Mouse (Mus musculus) forebrain, embryonic 13.5 days (tissue): ENCODE measurements around the gene Zfp1. TPM values are rescaled to one million over a fixed set of nuclear protein-coding genes. Genes with fewer than 3 reads are reported as not detected.

Source experiments
- ATAC-seq: fragments of 200-750 bp; cut with Nextera tagmentation; 2 replicates; pipeline ENCODE4 v1.8.0; 2017
- H3K27ac ChIP-seq: fragments of 300-500 bp; sonication (generic); 2 replicates; pipeline ENCODE4 v1.5.1; 2015; ENCODE audit warnings: inconsistent platforms, mild to moderate bottlenecking, moderate library complexity
- H3K27me3 ChIP-seq: fragments of 300-500 bp; sonication (generic); 2 replicates; pipeline ENCODE4 v1.6.1; 2015; ENCODE audit warnings: mild to moderate bottlenecking, inconsistent platforms
- H3K36me3 ChIP-seq: fragments of 300-500 bp; sonication (generic); 2 replicates; pipeline ENCODE4 v1.6.1; 2015; ENCODE audit warnings: mild to moderate bottlenecking, inconsistent platforms; ENCODE audit not compliant: poor library complexity, severe bottlenecking
- H3K4me1 ChIP-seq: fragments of 300-500 bp; sonication (generic); 2 replicates; pipeline ENCODE4 v1.6.1; 2015; ENCODE audit warnings: inconsistent platforms
- H3K4me2 ChIP-seq: fragments of 300-500 bp; sonication (generic); 2 replicates; pipeline ENCODE4 v1.6.1; 2015; ENCODE audit warnings: inconsistent platforms, mild to moderate bottlenecking, moderate library complexity
- H3K4me3 ChIP-seq: fragments of 300-500 bp; sonication (generic); 2 replicates; pipeline ENCODE4 v1.5.1; 2015; ENCODE audit warnings: mild to moderate bottlenecking, inconsistent platforms
- H3K9ac ChIP-seq: fragments of 300-500 bp; sonication (generic); 2 replicates; pipeline ENCODE4 v1.6.1; 2015; ENCODE audit warnings: mild to moderate bottlenecking, inconsistent platforms
- H3K9me3 ChIP-seq: fragments of 300-500 bp; sonication (generic); replicated peaks from 2 replicates; pipeline ENCODE4 v1.6.1; 2016; ENCODE audit warnings: inconsistent platforms
- WGBS: fragments of 180-500 bp; shearing (Covaris S2); methylation state at CpG from one replicate; pipeline ENCODE4 v1.1.7; 2015; 5-methylcytosine and 5-hydroxymethylcytosine counted together
- polyA plus RNA-seq: library from polyadenylated mRNA; unstranded; fragments of >200 nt; fragmentation: Nextera tagmentation; extraction: Ambion mirVana; gene quantifications from 2 replicates; pipeline ENCODE4 v1.2.1, GENCODE M21; 2015

Gene Zfp1
- polyA plus RNA-seq, 1 experiment from 2014 or later, result 27.3 TPM

- H3K4me3 ChIP-seq, result no peak overlapping the region
- H3K27me3 ChIP-seq, result no peaks in the 10 kb centered on the region
- 74% methylated on average over 11 of the region's 11 CpGs for WGBS
- no peak overlapping the region for H3K4me2 ChIP-seq
- no peaks in the 10 kb centered on the region for H3K36me3 ChIP-seq
- H3K9me3 ChIP-seq, result peaks cover 5% of the 10 kb centered on the region; the same call in 1 of the 2 replicates
- no peak overlapping the region for H3K27ac ChIP-seq
- H3K9ac ChIP-seq, result no peak overlapping the region
- no peaks in the 10 kb centered on the region for H3K4me1 ChIP-seq
- ATAC-seq, result no peak
Measured at GRCm38 (mm10) chr8:111681153-111681552, 38.0 kb downstream of the Zfp1 start.

- no peak overlapping the region for H3K4me2 ChIP-seq
- H3K36me3 ChIP-seq, result no peaks in the 10 kb centered on the region
- H3K27me3 ChIP-seq, result no peaks in the 10 kb centered on the region
- 34% methylated on average over 9 of the region's 9 CpGs for WGBS
- H3K27ac ChIP-seq, result no peak overlapping the region
- no peak for ATAC-seq
- H3K4me3 ChIP-seq, result no peak overlapping the region
- H3K4me1 ChIP-seq, result no peaks in the 10 kb centered on the region
- H3K9me3 ChIP-seq, result no peaks in the 10 kb centered on the region
- H3K9ac ChIP-seq, result no peak overlapping the region
Measured at GRCm38 (mm10) chr8:111682521-111682920, 39.3 kb downstream of the Zfp1 start.

GRCm38 (mm10) chr8:111686881-111687280 lies 43.7 kb downstream of the Zfp1 start:
- H3K4me2 ChIP-seq, result no peak overlapping the region
- 0 out of 2 replicates have a peak, but pooled peaks cover 3% of the 10 kb centered on the region for H3K9me3 ChIP-seq
- no peak overlapping the region for H3K27ac ChIP-seq
- no peaks in the 10 kb centered on the region for H3K36me3 ChIP-seq
- no peaks in the 10 kb centered on the region for H3K27me3 ChIP-seq
- no peak overlapping the region for H3K4me3 ChIP-seq
- no peak for ATAC-seq
- H3K4me1 ChIP-seq, result no peaks in the 10 kb centered on the region
- 85% methylated on average over 13 of the region's 13 CpGs for WGBS
- no peak overlapping the region for H3K9ac ChIP-seq

- Histone ChIP-seq H3K27me3 (no peaks in the 10 kb centered on the region), H3K4me2 (no peak within 1 kb of the TSS), H3K27ac (no peak within 1 kb of the TSS), H3K9ac (no peak within 1 kb of the TSS), H3K4me3 (no peak within 1 kb of the TSS), H3K4me1 (no peaks in the 10 kb centered on the region), H3K9me3 (0 out of 2 replicates have a peak, but pooled peaks cover 3% of the 10 kb centered on the region), H3K36me3 (no peaks in the 10 kb centered on the region)
- WGBS, result 83% methylated on average over 2 of the region's 2 CpGs
- no peak for ATAC-seq
Measured at GRCm38 (mm10) chr8:111690960-111691445, 47.8 kb downstream of the Zfp1 start, which contains the start of gene Ctrb1. Gene Ctrb1 (minus strand): TSS chr8:111691010.

- H3K36me3 ChIP-seq, result no peaks in the 10 kb centered on the region
- H3K27me3 ChIP-seq, result no peaks in the 10 kb centered on the region
- 0 out of 2 replicates have a peak, but pooled peaks cover 3% of the 10 kb centered on the region for H3K9me3 ChIP-seq
- no peak overlapping the region for H3K9ac ChIP-seq
- WGBS, result 76% methylated on average over 6 of the region's 6 CpGs
- no peak for ATAC-seq
- no peak overlapping the region for H3K4me2 ChIP-seq
- H3K27ac ChIP-seq, result no peak overlapping the region
- H3K4me1 ChIP-seq, result no peaks in the 10 kb centered on the region
- H3K4me3 ChIP-seq, result no peak overlapping the region
Measured at GRCm38 (mm10) chr8:111693261-111693741, 50.1 kb downstream of the Zfp1 start.

GRCm38 (mm10) chr8:111695441-111695840 lies 52.2 kb downstream of the Zfp1 start:
- 0 out of 2 replicates have a peak, but pooled peaks cover 3% of the 10 kb centered on the region for H3K9me3 ChIP-seq
- H3K27me3 ChIP-seq, result no peaks in the 10 kb centered on the region
- no peaks in the 10 kb centered on the region for H3K36me3 ChIP-seq
- no peak overlapping the region for H3K9ac ChIP-seq
- no peak overlapping the region for H3K4me3 ChIP-seq
- 68% methylated on average over 7 of the region's 7 CpGs for WGBS
- H3K27ac ChIP-seq, result no peak overlapping the region
- H3K4me1 ChIP-seq, result no peaks in the 10 kb centered on the region
- no peak overlapping the region for H3K4me2 ChIP-seq
- no peak for ATAC-seq

GRCm38 (mm10) chr8:111697655-111698054 lies 54.5 kb downstream of the Zfp1 start:
- Histone ChIP-seq H3K36me3 (no peaks in the 10 kb centered on the region), H3K27me3 (no peaks in the 10 kb centered on the region), H3K4me2 (no peak overlapping the region), H3K4me3 (no peak overlapping the region), H3K27ac (no peak overlapping the region), H3K4me1 (no peaks in the 10 kb centered on the region), H3K9me3 (no peaks in the 10 kb centered on the region), H3K9ac (no peak overlapping the region)
- WGBS, result 82% methylated on average over 10 of the region's 10 CpGs
- no peak for ATAC-seq

- H3K9ac ChIP-seq, result no peak overlapping the region
- no peaks in the 10 kb centered on the region for H3K36me3 ChIP-seq
- no peak overlapping the region for H3K4me3 ChIP-seq
- no peak overlapping the region for H3K27ac ChIP-seq
- ATAC-seq, result no peak
- H3K4me2 ChIP-seq, result no peak overlapping the region
- H3K9me3 ChIP-seq, result no peaks in the 10 kb centered on the region
- H3K27me3 ChIP-seq, result no peaks in the 10 kb centered on the region
- WGBS, result 13% methylated on average over 1 of the region's 1 CpGs
- no peaks in the 10 kb centered on the region for H3K4me1 ChIP-seq
Measured at GRCm38 (mm10) chr8:111699035-111699434, 55.8 kb downstream of the Zfp1 start.

- H3K27me3 ChIP-seq, result no peaks in the 10 kb centered on the region
- no peaks in the 10 kb centered on the region for H3K4me1 ChIP-seq
- 73% methylated on average over 3 of the region's 3 CpGs for WGBS
- no peaks in the 10 kb centered on the region for H3K9me3 ChIP-seq
- no peak overlapping the region for H3K9ac ChIP-seq
- H3K36me3 ChIP-seq, result no peaks in the 10 kb centered on the region
- no peak for ATAC-seq
- H3K27ac ChIP-seq, result no peak overlapping the region
- H3K4me3 ChIP-seq, result no peak overlapping the region
- no peak overlapping the region for H3K4me2 ChIP-seq
Measured at GRCm38 (mm10) chr8:111700201-111700600, 57.0 kb downstream of the Zfp1 start.

GRCm38 (mm10) chr8:111700740-111701139 lies 57.5 kb downstream of the Zfp1 start:
- 91% methylated on average over 5 of the region's 5 CpGs for WGBS
- Histone ChIP-seq H3K36me3 (no peaks in the 10 kb centered on the region), H3K9ac (no peak overlapping the region), H3K4me3 (no peak overlapping the region), H3K4me1 (no peaks in the 10 kb centered on the region), H3K27me3 (no peaks in the 10 kb centered on the region), H3K9me3 (no peaks in the 10 kb centered on the region), H3K27ac (no peak overlapping the region), H3K4me2 (no peak overlapping the region)
- ATAC-seq, result no peak

GRCm38 (mm10) chr8:111701380-111701779 lies 58.2 kb downstream of the Zfp1 start:
- Histone ChIP-seq H3K4me2 (no peak overlapping the region), H3K9ac (no peak overlapping the region), H3K9me3 (no peaks in the 10 kb centered on the region), H3K36me3 (no peaks in the 10 kb centered on the region), H3K27me3 (no peaks in the 10 kb centered on the region), H3K27ac (no peak overlapping the region), H3K4me1 (no peaks in the 10 kb centered on the region), H3K4me3 (no peak overlapping the region)
- 87% methylated on average over 9 of the region's 9 CpGs for WGBS
- no peak for ATAC-seq

- no peak for ATAC-seq
- 91% methylated on average over 12 of the region's 12 CpGs for WGBS
Measured at GRCm38 (mm10) chr8:111704585-111704984, 61.4 kb downstream of the Zfp1 start.

GRCm38 (mm10) chr8:111705222-111705621 lies 62.0 kb downstream of the Zfp1 start:
- peaks cover 22% of the 10 kb centered on the region for H3K36me3 ChIP-seq
- H3K9me3 ChIP-seq, result no peaks in the 10 kb centered on the region
- no peaks in the 10 kb centered on the region for H3K4me1 ChIP-seq
- H3K27me3 ChIP-seq, result no peaks in the 10 kb centered on the region
- H3K4me3 ChIP-seq, result no peak overlapping the region
- no peak overlapping the region for H3K4me2 ChIP-seq
- no peak for ATAC-seq
- H3K27ac ChIP-seq, result no peak overlapping the region
- H3K9ac ChIP-seq, result no peak overlapping the region
- 89% methylated on average over 3 of the region's 3 CpGs for WGBS

More at GRCm38 (mm10) chr8:111704585-111704984, 61.4 kb downstream of the Zfp1 start:
- H3K36me3 ChIP-seq, result peaks cover 15% of the 10 kb centered on the region
- H3K9me3 ChIP-seq, result no peaks in the 10 kb centered on the region
- H3K9ac ChIP-seq, result no peak overlapping the region
- H3K4me3 ChIP-seq, result no peak overlapping the region
- H3K4me2 ChIP-seq, result no peak overlapping the region
- H3K4me1 ChIP-seq, result no peaks in the 10 kb centered on the region
- H3K27ac ChIP-seq, result no peak overlapping the region
- H3K27me3 ChIP-seq, result no peaks in the 10 kb centered on the region
